Mouse (Mus musculus) stomach, embryonic 16.5 days (tissue): ENCODE data around the gene Camk2n1. TPM values are rescaled to one million over a fixed set of nuclear protein-coding genes. Genes with fewer than 3 reads are reported as not detected.

Experiments used
- ATAC-seq: fragments of 200-750 bp; cut with Nextera tagmentation; 2 replicates; pipeline ENCODE4 v1.8.0; 2017; ENCODE audit warnings: moderate number of reproducible peaks, moderate TSS enrichment; ENCODE audit not compliant: insufficient read depth, low FRiP score
- H3K27ac ChIP-seq: fragments of 300-500 bp; sonication (generic); 2 replicates; pipeline ENCODE4 v1.5.1; 2014; ENCODE audit warnings: low read length
- H3K27me3 ChIP-seq: fragments of 300-500 bp; sonication (generic); 2 replicates; pipeline ENCODE4 v1.6.1; 2014; ENCODE audit warnings: low read length, control low read depth, mixed read lengths; ENCODE audit not compliant: control insufficient read depth, insufficient read depth
- H3K36me3 ChIP-seq: fragments of 300-500 bp; sonication (generic); 2 replicates; pipeline ENCODE4 v1.6.1; 2014; ENCODE audit warnings: low read length; ENCODE audit not compliant: control insufficient read depth, insufficient read depth
- H3K4me1 ChIP-seq: fragments of 300-500 bp; sonication (generic); 2 replicates; pipeline ENCODE4 v1.6.1; 2014; ENCODE audit warnings: low read length, control low read depth, mixed read lengths; ENCODE audit not compliant: control insufficient read depth, insufficient read depth
- H3K4me2 ChIP-seq: fragments of 300-500 bp; sonication (generic); 2 replicates; pipeline ENCODE4 v1.6.1; 2014; ENCODE audit warnings: low read depth, low read length, mixed read lengths
- H3K4me3 ChIP-seq: fragments of 300-500 bp; sonication (generic); replicated peaks from 2 replicates; pipeline ENCODE4 v1.5.1; 2014; ENCODE audit warnings: mild to moderate bottlenecking, low read length
- H3K9ac ChIP-seq: fragments of 300-500 bp; sonication (generic); 2 replicates; pipeline ENCODE4 v1.6.1; 2014; ENCODE audit warnings: low read length
- H3K9me3 ChIP-seq: fragments of 300-500 bp; sonication (generic); replicated peaks from 2 replicates; pipeline ENCODE4 v1.6.1; 2016; ENCODE audit warnings: low read length, control low read depth; ENCODE audit not compliant: control insufficient read depth
- WGBS: fragments of 180-500 bp; shearing (Covaris S2); extraction: QIAGEN DNeasy Blood & Tissue Kit; methylation state at CpG from one replicate; pipeline ENCODE4 v1.1.7; 2014; 5-methylcytosine and 5-hydroxymethylcytosine counted together
- polyA plus RNA-seq: library from polyadenylated mRNA; unstranded; fragments of >200 nt; fragmentation: Nextera tagmentation; extraction: Ambion mirVana; gene quantifications from 2 replicates; pipeline ENCODE4 v1.2.1, GENCODE M21; 2015

Camk2n1 gene
- polyA plus RNA-seq, 1 experiment from 2014 or later, result 2.8 TPM

DNA sequence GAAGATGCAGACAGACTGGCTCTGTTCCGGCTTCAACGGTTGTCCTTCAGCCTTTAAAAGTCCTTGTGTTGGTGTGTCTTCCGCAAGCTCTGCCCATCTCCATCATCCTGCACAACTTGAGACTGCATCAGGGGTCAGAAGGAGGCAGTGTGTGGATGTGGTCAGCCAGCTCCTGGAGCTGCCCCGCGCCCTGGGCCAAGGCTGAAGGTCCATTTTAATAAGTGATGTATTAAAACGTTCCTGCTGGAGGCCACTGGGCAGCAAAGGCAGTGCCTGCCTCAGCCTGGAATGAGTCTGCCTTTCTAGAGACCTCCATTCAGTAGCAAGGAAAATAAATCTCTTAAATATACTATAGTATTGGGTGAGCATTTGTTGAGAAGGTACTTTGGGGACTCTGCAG lies 5.7 kb downstream of the Camk2n1 start:
- 70% methylated on average over 6 of the region's 6 CpGs for WGBS
- no peak for ATAC-seq
- no peaks in the 10 kb centered on the region for H3K9me3 ChIP-seq
- H3K27ac ChIP-seq, result no peak overlapping the region
- peaks cover 47% of the 10 kb centered on the region for H3K4me1 ChIP-seq
- no peak overlapping the region for H3K9ac ChIP-seq
- H3K36me3 ChIP-seq, result no peaks in the 10 kb centered on the region
- no peak overlapping the region for H3K4me3 ChIP-seq
- H3K27me3 ChIP-seq, result no peaks in the 10 kb centered on the region
- no peak overlapping the region for H3K4me2 ChIP-seq

DNA sequence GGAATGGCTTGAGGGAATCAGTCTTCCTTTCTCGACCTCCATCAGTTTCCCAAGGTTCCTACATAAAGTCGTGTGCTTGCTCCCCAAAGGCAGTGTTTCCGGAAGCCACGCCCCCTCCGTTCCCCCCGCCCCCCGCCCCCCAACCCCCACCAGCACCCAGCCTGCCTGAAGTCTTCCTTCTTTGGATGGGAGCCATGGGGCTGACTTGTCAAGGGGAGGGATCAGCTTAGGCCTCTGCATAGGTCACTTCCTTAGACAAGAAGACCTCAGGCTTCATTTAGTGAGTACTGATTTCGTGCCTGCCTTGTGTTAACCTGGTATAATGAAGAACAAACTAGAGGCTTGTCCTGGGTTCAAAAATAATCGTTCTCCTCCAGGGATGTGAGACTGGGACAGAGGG lies 6.8 kb downstream of the Camk2n1 start:
- ATAC-seq, result no peak
- Histone ChIP-seq H3K36me3 (no peaks in the 10 kb centered on the region), H3K4me2 (no peak overlapping the region), H3K27me3 (no peaks in the 10 kb centered on the region), H3K4me1 (peaks cover 48% of the 10 kb centered on the region), H3K27ac (no peak overlapping the region), H3K4me3 (no peak overlapping the region), H3K9me3 (no peaks in the 10 kb centered on the region), H3K9ac (no peak overlapping the region)
- 24% methylated on average over 9 of the region's 9 CpGs for WGBS

DNA sequence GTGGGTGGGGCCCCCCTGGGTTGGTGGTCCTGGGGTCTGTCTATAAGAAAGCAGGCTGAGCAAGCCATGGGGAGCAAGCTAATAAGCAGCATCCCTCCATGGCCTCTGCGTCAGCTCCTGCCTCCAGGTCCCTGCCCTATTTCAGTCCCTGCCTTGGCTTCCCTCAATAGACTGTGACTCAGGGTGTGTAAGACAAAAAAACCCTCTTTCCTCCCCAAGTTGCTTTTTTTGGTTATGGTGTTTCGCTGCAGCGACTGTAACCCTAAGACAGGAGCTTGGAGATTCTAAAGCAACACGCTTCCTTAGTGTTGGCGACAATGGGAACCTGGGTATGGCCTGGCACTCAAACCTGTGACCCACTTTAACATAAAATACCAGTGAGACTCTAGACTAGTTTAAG lies 7.4 kb downstream of the Camk2n1 start:
- no peak for ATAC-seq
- no peak overlapping the region for H3K4me2 ChIP-seq
- H3K4me1 ChIP-seq, result peaks cover 43% of the 10 kb centered on the region
- no peak overlapping the region for H3K4me3 ChIP-seq
- H3K36me3 ChIP-seq, result no peaks in the 10 kb centered on the region
- no peaks in the 10 kb centered on the region for H3K27me3 ChIP-seq
- H3K9me3 ChIP-seq, result no peaks in the 10 kb centered on the region
- 96% methylated on average over 5 of the region's 5 CpGs for WGBS
- no peak overlapping the region for H3K9ac ChIP-seq
- no peak overlapping the region for H3K27ac ChIP-seq

DNA sequence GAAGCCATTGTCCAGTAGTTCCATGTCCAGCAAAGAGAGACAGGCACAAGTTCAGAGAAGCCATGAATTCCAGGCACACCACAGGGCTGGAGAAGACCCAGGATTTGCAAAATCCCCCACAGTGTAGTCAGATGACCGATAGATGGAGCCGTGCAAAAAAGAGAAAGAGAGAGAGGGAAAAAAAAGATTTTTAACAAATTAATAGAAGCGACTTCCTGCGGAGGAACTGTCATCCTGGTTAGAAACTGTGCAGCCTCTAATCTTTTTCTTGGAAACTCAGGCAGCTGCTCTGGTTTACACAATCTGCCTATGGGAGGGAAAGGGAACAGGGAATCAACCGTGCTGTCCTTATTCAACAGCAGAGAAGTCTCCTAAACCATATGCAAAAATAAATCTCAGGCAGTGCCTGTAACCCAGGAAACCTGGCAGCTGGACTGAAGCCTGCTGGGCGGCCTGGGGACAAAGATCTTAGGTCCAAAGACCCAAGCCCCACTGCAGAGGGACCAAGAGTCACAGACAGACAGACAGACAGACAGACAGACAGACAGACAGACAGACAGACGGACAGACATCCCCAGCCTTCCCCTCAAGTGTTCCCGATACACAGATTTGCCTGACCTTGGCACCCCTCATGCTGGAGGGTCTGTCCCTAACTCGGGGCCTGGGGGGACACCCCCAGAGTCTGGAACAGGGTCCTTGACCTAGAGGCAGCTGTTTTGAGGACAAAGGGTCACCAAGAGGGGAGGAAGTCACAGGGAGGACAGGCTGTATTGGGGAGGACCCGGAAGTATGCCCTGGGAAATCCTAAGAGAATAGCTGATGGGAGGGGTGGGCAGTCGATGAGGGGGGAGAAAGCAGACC lies 9.1 kb downstream of the Camk2n1 start:
- WGBS, result 3% methylated on average over 11 of the region's 11 CpGs
- peak; percentile 45 for ATAC-seq
- H3K4me3 ChIP-seq, result no peak overlapping the region; the same call in 1 of the 2 replicates
- peak overlapping the region; percentile 26 for H3K9ac ChIP-seq
- H3K4me1 ChIP-seq, result peaks cover 36% of the 10 kb centered on the region
- no peaks in the 10 kb centered on the region for H3K36me3 ChIP-seq
- peak overlapping the region; percentile 47 for H3K4me2 ChIP-seq
- no peaks in the 10 kb centered on the region for H3K9me3 ChIP-seq
- peak overlapping the region; percentile 98 for H3K27ac ChIP-seq
- H3K27me3 ChIP-seq, result no peaks in the 10 kb centered on the region

DNA sequence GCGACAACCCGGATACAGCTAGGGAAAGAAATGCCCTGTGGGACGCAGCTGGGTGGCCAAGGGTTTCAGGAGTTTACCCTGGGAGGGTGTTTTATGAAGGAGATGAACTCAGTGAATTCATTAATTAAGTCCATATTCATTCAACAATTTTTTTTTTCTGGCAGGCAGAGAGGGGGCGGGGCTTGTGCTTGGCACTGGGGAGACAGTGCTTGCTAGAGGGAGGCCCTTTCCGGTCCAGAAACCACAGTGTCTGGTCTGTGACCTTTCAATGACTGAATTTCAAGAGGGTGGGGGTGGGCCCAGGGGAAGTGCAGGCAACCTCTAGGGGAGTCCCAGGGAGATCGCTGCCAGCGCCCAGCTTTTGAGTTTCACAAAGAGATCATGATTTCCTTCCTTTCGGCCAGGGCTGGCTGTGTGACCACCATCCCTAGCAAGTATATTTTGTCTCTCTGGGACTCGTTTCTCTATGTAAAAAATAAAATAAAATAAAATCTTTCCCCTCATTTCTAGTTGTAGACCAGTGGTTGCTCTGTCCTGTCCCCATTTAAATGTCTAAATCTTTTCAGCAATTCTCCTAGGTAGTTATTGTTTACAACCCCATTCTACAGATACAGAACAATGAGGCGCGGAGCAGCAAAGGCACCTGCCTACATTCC lies 9.8 kb downstream of the Camk2n1 start:
- 10% methylated on average over 11 of the region's 11 CpGs for WGBS
- Histone ChIP-seq H3K9ac (peak overlapping the region; percentile 46; the same call in 1 of the 2 replicates), H3K27me3 (no peaks in the 10 kb centered on the region), H3K4me2 (peak overlapping the region; percentile 49), H3K4me3 (no peak overlapping the region; the same call in 1 of the 2 replicates), H3K9me3 (no peaks in the 10 kb centered on the region), H3K36me3 (no peaks in the 10 kb centered on the region), H3K4me1 (peaks cover 38% of the 10 kb centered on the region), H3K27ac (peak overlapping the region; percentile 98)
- peak; percentile 45; the same call in 1 of the 2 replicates for ATAC-seq

DNA sequence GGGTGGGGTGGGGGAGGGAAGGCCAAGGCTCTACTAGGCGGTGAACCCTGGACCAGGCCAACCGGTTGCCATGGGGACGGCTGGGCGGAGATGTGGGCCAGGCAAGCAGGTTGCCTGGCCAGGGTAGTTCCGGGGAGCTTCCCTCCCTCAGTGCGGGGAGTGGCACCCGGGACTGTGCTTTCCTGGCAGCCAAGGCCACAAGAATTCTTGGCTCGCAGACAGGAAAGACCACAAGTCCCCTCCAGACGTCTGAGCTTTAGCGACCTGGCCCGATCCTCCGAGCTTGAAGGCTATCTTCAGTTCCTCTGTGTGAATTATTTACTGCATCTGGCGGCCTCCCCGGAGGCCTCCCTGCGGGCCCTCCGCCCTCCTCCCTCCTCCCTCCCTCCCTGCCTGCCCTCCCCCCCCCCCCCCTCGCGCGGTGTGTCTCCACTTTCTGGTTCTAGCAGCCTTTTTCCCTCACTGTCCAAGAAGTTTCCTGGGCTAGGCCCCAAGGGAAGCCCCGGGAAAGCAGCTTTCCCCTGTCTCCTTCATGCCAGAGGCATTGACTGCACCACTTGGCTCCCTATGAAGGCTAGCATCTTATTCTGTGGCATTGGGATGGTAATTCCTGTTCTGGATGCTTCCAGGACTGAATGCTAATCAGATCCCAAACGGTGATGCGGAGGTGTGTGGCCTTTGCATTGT lies 10.7 kb downstream of the Camk2n1 start:
- ATAC-seq, result peak; percentile 70
- Histone ChIP-seq H3K4me3 (peak overlapping the region; percentile 27), H3K27ac (peak overlapping the region; percentile 98), H3K4me1 (peaks cover 42% of the 10 kb centered on the region), H3K9me3 (no peaks in the 10 kb centered on the region), H3K36me3 (no peaks in the 10 kb centered on the region), H3K27me3 (no peaks in the 10 kb centered on the region), H3K4me2 (peak overlapping the region; percentile 49), H3K9ac (peak overlapping the region; percentile 46; the same call in 1 of the 2 replicates)
- WGBS, result 4% methylated on average over 17 of the region's 22 CpGs

DNA sequence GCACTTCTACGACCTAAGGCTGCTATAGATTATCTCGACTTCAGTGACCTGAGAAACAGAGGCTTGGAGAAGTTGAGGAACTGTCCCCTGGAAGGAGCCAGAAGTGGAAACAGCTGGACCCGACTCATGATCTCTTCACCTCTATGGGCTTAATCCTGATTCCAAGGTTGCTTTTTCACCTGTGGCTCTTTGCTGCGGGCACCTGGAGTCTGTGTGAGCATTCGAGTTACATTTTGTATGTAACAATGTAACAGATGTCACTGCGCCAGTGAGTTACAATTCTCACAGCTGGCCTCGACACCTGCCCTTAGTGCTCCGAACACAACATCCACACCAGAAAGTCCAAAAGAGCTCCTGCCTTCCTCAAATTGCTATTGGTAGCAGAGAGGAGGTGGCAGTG lies 11.3 kb downstream of the Camk2n1 start:
- Histone ChIP-seq H3K4me2 (no peak overlapping the region), H3K27me3 (no peaks in the 10 kb centered on the region), H3K4me1 (peaks cover 42% of the 10 kb centered on the region), H3K4me3 (no peak overlapping the region), H3K9me3 (no peaks in the 10 kb centered on the region), H3K27ac (peak overlapping the region; percentile 98; the same call in 1 of the 2 replicates), H3K9ac (no peak overlapping the region), H3K36me3 (no peaks in the 10 kb centered on the region)
- ATAC-seq, result no peak
- 44% methylated on average over 8 of the region's 8 CpGs for WGBS

DNA sequence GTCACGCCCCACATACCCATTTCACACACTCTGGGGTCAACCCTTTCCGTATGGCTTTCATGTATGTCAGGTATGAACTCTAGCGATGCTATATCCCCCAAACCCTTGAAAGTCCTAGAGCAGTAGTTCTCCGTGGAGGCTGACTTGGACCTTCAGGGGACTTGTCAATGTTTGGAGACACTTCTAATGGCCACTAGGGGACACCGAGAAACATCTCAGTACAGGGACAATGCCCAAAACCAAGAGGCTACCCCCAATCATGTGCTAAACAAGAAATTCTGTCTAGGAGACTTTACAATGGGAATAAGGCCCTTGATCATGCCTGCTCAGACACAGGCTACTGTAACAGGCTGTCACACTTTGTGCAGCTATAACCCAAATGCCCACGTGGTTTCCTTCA lies 12.6 kb downstream of the Camk2n1 start:
- Histone ChIP-seq H3K4me1 (peaks cover 46% of the 10 kb centered on the region), H3K4me2 (no peak overlapping the region), H3K9ac (no peak overlapping the region), H3K36me3 (no peaks in the 10 kb centered on the region), H3K4me3 (no peak overlapping the region), H3K27ac (no peak overlapping the region), H3K9me3 (no peaks in the 10 kb centered on the region), H3K27me3 (no peaks in the 10 kb centered on the region)
- WGBS, result 74% methylated on average over 6 of the region's 6 CpGs
- ATAC-seq, result no peak

DNA sequence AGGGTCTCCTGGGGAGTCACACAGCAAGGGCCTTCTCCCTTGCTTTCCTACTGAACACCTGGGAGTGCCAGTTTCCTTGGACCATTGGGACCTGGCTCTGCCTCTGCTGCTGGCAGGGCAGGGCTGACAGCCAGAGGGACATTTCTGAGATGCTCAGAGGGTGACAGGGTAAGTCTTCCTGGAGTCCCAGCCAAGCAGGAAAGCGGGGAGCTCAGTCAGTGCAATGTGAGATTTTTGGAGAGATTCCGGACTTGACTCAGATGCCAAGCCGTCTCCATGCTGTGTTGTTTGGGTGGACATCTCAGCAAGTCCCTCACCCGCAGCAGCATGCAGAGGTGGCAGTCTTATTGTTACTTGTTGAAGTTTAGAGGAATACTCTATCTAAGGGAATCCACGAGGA lies 13.3 kb downstream of the Camk2n1 start:
- Histone ChIP-seq H3K4me2 (no peak overlapping the region), H3K9ac (no peak overlapping the region), H3K4me1 (peaks cover 45% of the 10 kb centered on the region), H3K27me3 (no peaks in the 10 kb centered on the region), H3K27ac (no peak overlapping the region), H3K9me3 (no peaks in the 10 kb centered on the region), H3K36me3 (no peaks in the 10 kb centered on the region), H3K4me3 (no peak overlapping the region)
- no peak for ATAC-seq
- WGBS, result 77% methylated on average over 5 of the region's 5 CpGs
